Mouse (Mus musculus) forebrain, embryonic 13.5 days (tissue): ENCODE data around the gene Gpx6. TPM values are rescaled to one million over a fixed set of nuclear protein-coding genes. Genes with fewer than 3 reads are reported as not detected.

ENCODE experiments used
- ATAC-seq: fragments of 200-750 bp; cut with Nextera tagmentation; 2 replicates; pipeline ENCODE4 v1.8.0; 2017
- H3K27ac ChIP-seq: fragments of 300-500 bp; sonication (generic); 2 replicates; pipeline ENCODE4 v1.5.1; 2015; ENCODE audit warnings: inconsistent platforms, mild to moderate bottlenecking, moderate library complexity
- H3K27me3 ChIP-seq: fragments of 300-500 bp; sonication (generic); 2 replicates; pipeline ENCODE4 v1.6.1; 2015; ENCODE audit warnings: mild to moderate bottlenecking, inconsistent platforms
- H3K36me3 ChIP-seq: fragments of 300-500 bp; sonication (generic); 2 replicates; pipeline ENCODE4 v1.6.1; 2015; ENCODE audit warnings: mild to moderate bottlenecking, inconsistent platforms; ENCODE audit not compliant: poor library complexity, severe bottlenecking
- H3K4me1 ChIP-seq: fragments of 300-500 bp; sonication (generic); 2 replicates; pipeline ENCODE4 v1.6.1; 2015; ENCODE audit warnings: inconsistent platforms
- H3K4me2 ChIP-seq: fragments of 300-500 bp; sonication (generic); 2 replicates; pipeline ENCODE4 v1.6.1; 2015; ENCODE audit warnings: inconsistent platforms, mild to moderate bottlenecking, moderate library complexity
- H3K4me3 ChIP-seq: fragments of 300-500 bp; sonication (generic); 2 replicates; pipeline ENCODE4 v1.5.1; 2015; ENCODE audit warnings: mild to moderate bottlenecking, inconsistent platforms
- H3K9ac ChIP-seq: fragments of 300-500 bp; sonication (generic); 2 replicates; pipeline ENCODE4 v1.6.1; 2015; ENCODE audit warnings: mild to moderate bottlenecking, inconsistent platforms
- H3K9me3 ChIP-seq: fragments of 300-500 bp; sonication (generic); replicated peaks from 2 replicates; pipeline ENCODE4 v1.6.1; 2016; ENCODE audit warnings: inconsistent platforms
- WGBS: fragments of 180-500 bp; shearing (Covaris S2); methylation state at CpG from one replicate; pipeline ENCODE4 v1.1.7; 2015; 5-methylcytosine and 5-hydroxymethylcytosine counted together
- polyA plus RNA-seq: library from polyadenylated mRNA; unstranded; fragments of >200 nt; fragmentation: Nextera tagmentation; extraction: Ambion mirVana; gene quantifications from 2 replicates; pipeline ENCODE4 v1.2.1, GENCODE M21; 2015

Gene Gpx6
- polyA plus RNA-seq = not detected in 2 replicates

DNA sequence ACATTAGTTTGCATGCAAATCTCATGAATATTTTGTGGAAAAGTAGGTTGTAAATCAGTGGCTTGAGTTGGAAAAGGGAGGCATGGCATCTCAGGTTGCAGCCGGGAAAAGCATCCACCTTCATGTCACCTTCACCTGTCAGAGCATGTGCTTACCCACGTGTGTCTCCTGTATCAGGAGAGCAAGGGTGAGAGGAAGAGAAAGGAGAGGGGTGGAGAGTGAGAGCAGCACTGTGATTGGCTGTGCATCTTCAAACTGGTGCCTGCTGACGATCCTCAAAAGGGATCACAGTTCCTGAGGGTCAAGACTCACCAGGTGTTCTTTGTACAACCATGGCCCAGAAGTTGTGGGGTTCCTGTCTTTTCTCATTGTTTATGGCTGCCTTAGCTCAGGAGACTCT, at the start of gene Gpx6:
TSS of gene Gpx6 (plus strand) at position 200 of the 400 bp plus-strand sequence.
- 10% methylated on average over 3 of the region's 3 CpGs for WGBS
- H3K9ac ChIP-seq = no peak within 1 kb of the TSS
- no peak within 1 kb of the TSS for H3K4me2 ChIP-seq
- H3K4me1 ChIP-seq = no peaks in the 10 kb centered on the region
- no peaks in the 10 kb centered on the region for H3K9me3 ChIP-seq
- H3K4me3 ChIP-seq = no peak within 1 kb of the TSS
- ATAC-seq = no peak
- no peaks in the 10 kb centered on the region for H3K27me3 ChIP-seq
- H3K36me3 ChIP-seq = no peaks in the 10 kb centered on the region
- no peak within 1 kb of the TSS for H3K27ac ChIP-seq

DNA sequence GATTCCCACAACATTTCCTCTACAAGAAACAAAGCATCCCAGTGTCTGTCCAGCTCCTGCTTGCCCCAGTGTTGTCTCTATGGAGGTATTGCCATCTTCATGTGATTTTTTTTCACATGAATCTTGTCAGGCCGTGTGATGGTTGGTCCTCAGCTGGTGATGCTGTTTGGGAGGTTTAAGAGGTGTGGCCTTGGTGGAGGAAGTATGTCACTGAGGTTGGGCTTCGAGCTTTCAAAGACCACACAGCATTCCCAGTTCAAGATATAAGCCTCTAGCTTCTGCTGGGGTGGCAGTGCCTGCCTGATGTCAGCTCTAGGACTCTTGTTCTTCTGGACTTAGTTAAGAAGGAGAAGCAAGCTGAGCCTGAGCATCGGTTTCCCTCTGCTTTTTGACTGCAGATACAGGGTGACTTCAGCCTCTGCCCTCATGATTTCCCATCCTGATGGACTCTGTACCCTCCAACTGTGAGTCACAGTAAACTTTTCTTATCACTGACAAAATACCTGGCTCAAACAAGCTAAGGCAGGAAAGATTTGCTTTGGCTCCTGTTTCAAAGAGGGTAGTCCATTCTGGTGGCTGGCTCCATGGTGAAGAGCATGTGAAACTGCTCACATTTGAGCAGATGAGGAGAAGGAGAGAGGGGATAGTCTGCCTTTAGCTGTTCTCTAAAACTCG, 49.0 kb upstream of the Gpx6 start:
- WGBS = 72% methylated on average over 4 of the region's 4 CpGs
- Histone ChIP-seq H3K9me3 (no peaks in the 10 kb centered on the region), H3K4me2 (no peak overlapping the region), H3K27ac (no peak overlapping the region), H3K4me1 (peaks cover 13% of the 10 kb centered on the region), H3K4me3 (no peak overlapping the region), H3K27me3 (peaks cover 15% of the 10 kb centered on the region), H3K9ac (no peak overlapping the region), H3K36me3 (no peaks in the 10 kb centered on the region)
- ATAC-seq = no peak

GRCm38 (mm10) chr13:21263910-21264309, 48.0 kb upstream of the Gpx6 start:
- H3K36me3 ChIP-seq = no peaks in the 10 kb centered on the region
- WGBS = under 1% methylated on average over 11 of the region's 11 CpGs
- no peaks in the 10 kb centered on the region for H3K9me3 ChIP-seq
- peak overlapping the region; percentile 27; the same call in 1 of the 2 replicates for H3K9ac ChIP-seq
- peaks cover 15% of the 10 kb centered on the region for H3K27me3 ChIP-seq
- peak overlapping the region; percentile 41 for H3K4me3 ChIP-seq
- ATAC-seq = no peak
- H3K4me1 ChIP-seq = peaks cover 13% of the 10 kb centered on the region
- H3K4me2 ChIP-seq = peak overlapping the region; percentile 51
- H3K27ac ChIP-seq = no peak overlapping the region

- peak overlapping the region; percentile 51 for H3K4me2 ChIP-seq
- H3K4me1 ChIP-seq = peaks cover 13% of the 10 kb centered on the region
- WGBS = 2% methylated on average over 11 of the region's 11 CpGs
- peak overlapping the region; percentile 27; the same call in 1 of the 2 replicates for H3K9ac ChIP-seq
- no peaks in the 10 kb centered on the region for H3K36me3 ChIP-seq
- peak overlapping the region; percentile 41 for H3K4me3 ChIP-seq
- no peak overlapping the region for H3K27ac ChIP-seq
- peaks cover 15% of the 10 kb centered on the region for H3K27me3 ChIP-seq
- ATAC-seq = no peak
- H3K9me3 ChIP-seq = no peaks in the 10 kb centered on the region
Measured at GRCm38 (mm10) chr13:21264366-21264765, 47.6 kb upstream of the Gpx6 start.

- no peak overlapping the region for H3K27ac ChIP-seq
- H3K36me3 ChIP-seq = no peaks in the 10 kb centered on the region
- no peak overlapping the region for H3K4me2 ChIP-seq
- peaks cover 15% of the 10 kb centered on the region for H3K27me3 ChIP-seq
- ATAC-seq = no peak
- no peaks in the 10 kb centered on the region for H3K9me3 ChIP-seq
- peaks cover 7% of the 10 kb centered on the region for H3K4me1 ChIP-seq
- H3K4me3 ChIP-seq = no peak overlapping the region
- 55% methylated on average over 2 of the region's 2 CpGs for WGBS
- H3K9ac ChIP-seq = no peak overlapping the region
Measured at GRCm38 (mm10) chr13:21265736-21266135, 46.2 kb upstream of the Gpx6 start.

DNA sequence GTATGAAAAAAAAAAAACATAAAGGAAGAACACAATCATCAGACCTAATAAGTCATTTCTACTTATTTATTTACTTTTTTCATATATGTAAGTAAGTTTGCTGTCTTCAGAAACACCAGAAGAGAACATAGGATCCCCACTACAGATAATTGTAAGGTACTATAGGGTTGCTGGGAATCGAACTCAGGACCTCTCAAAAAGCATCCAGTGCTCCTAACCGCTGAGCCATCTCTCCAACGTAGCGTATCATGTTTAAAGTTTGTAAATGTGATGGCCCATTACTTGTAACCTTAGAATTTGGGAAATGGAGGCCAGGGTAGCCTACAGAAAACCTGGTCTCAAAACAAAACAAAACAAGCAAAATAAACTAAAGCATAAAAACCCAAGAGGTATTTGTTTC, 44.4 kb upstream of the Gpx6 start:
- 16% methylated on average over 4 of the region's 4 CpGs for WGBS
- H3K4me3 ChIP-seq = 0 out of 2 replicates have a peak overlapping the region, but pooled peaks have one; percentile 12
- H3K27ac ChIP-seq = no peak overlapping the region
- no peak for ATAC-seq
- H3K4me2 ChIP-seq = peak overlapping the region; percentile 33; the same call in 1 of the 2 replicates
- H3K36me3 ChIP-seq = no peaks in the 10 kb centered on the region
- H3K9ac ChIP-seq = no peak overlapping the region; the same call in 1 of the 2 replicates
- H3K4me1 ChIP-seq = peaks cover 7% of the 10 kb centered on the region
- no peaks in the 10 kb centered on the region for H3K9me3 ChIP-seq
- peaks cover 11% of the 10 kb centered on the region for H3K27me3 ChIP-seq

DNA sequence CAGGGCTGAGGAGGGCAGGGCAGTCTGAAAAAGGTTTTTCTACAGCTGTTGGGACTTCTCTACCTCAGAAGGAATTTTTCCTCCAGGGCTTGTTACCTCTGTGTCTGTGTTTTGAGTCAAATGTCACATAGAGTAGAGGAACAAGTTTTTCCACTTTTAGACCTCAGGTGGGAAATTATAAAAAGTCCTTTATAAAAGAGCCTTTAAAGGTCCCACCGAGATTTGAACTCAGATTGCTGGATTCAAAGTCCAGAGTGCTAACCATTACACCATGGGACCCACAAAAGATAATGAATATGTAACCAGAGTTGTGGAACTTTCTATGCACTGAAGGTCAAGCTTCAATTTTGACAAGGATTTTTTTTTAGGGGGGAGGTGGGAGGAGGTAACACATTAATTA, 43.7 kb upstream of the Gpx6 start:
- peak overlapping the region; percentile 33 for H3K4me2 ChIP-seq
- 2% methylated on average over 1 of the region's 1 CpGs for WGBS
- ATAC-seq = no peak
- H3K4me1 ChIP-seq = peaks cover 7% of the 10 kb centered on the region
- H3K27ac ChIP-seq = no peak overlapping the region
- H3K9me3 ChIP-seq = no peaks in the 10 kb centered on the region
- no peaks in the 10 kb centered on the region for H3K36me3 ChIP-seq
- H3K4me3 ChIP-seq = 0 out of 2 replicates have a peak overlapping the region, but pooled peaks have one; percentile 12
- peaks cover 9% of the 10 kb centered on the region; the same call in 1 of the 2 replicates for H3K27me3 ChIP-seq
- no peak overlapping the region for H3K9ac ChIP-seq

GRCm38 (mm10) chr13:21275021-21275814, 36.7 kb upstream of the Gpx6 start:
- Histone ChIP-seq H3K4me3 (peak overlapping the region; percentile 62), H3K27me3 (peaks cover 16% of the 10 kb centered on the region), H3K27ac (peak overlapping the region; percentile 44), H3K36me3 (no peaks in the 10 kb centered on the region), H3K4me1 (peaks cover 11% of the 10 kb centered on the region; the same call in 1 of the 2 replicates), H3K9me3 (no peaks in the 10 kb centered on the region), H3K9ac (peak overlapping the region; percentile 60), H3K4me2 (peak overlapping the region; percentile 64)
- under 1% methylated on average over 29 of the region's 29 CpGs for WGBS
- peak; percentile 78 for ATAC-seq

GRCm38 (mm10) chr13:21275815-21276550, 35.9 kb upstream of the Gpx6 start:
- Histone ChIP-seq H3K9ac (peak overlapping the region; percentile 74), H3K4me1 (peaks cover 11% of the 10 kb centered on the region; the same call in 1 of the 2 replicates), H3K36me3 (no peaks in the 10 kb centered on the region), H3K27me3 (peaks cover 16% of the 10 kb centered on the region), H3K27ac (0 out of 2 replicates have a peak overlapping the region, but pooled peaks have one; percentile 3), H3K4me2 (peak overlapping the region; percentile 64), H3K9me3 (no peaks in the 10 kb centered on the region), H3K4me3 (peak overlapping the region; percentile 62)
- under 1% methylated on average over 25 of the region's 25 CpGs for WGBS
- peak; percentile 82 for ATAC-seq

GRCm38 (mm10) chr13:21276551-21276950, 35.4 kb upstream of the Gpx6 start:
- peak overlapping the region; percentile 64 for H3K4me2 ChIP-seq
- peak overlapping the region; percentile 74 for H3K9ac ChIP-seq
- 0% methylated on average over 9 of the region's 9 CpGs for WGBS
- peaks cover 16% of the 10 kb centered on the region for H3K27me3 ChIP-seq
- H3K4me1 ChIP-seq = peaks cover 11% of the 10 kb centered on the region; the same call in 1 of the 2 replicates
- H3K27ac ChIP-seq = no peak overlapping the region
- H3K36me3 ChIP-seq = no peaks in the 10 kb centered on the region
- peak overlapping the region; percentile 62 for H3K4me3 ChIP-seq
- H3K9me3 ChIP-seq = no peaks in the 10 kb centered on the region
- ATAC-seq = no peak

GRCm38 (mm10) chr13:21279076-21279475, 32.8 kb upstream of the Gpx6 start:
- Histone ChIP-seq H3K36me3 (no peaks in the 10 kb centered on the region), H3K4me3 (peak overlapping the region; percentile 49), H3K9me3 (no peaks in the 10 kb centered on the region), H3K27me3 (peaks cover 11% of the 10 kb centered on the region), H3K4me1 (peaks cover 11% of the 10 kb centered on the region; the same call in 1 of the 2 replicates), H3K4me2 (peak overlapping the region; percentile 65), H3K9ac (peak overlapping the region; percentile 54), H3K27ac (no peak overlapping the region)
- WGBS = 6% methylated on average over 8 of the region's 8 CpGs
- no peak for ATAC-seq
